Mouse (Mus musculus) urinary bladder, postnatal 10 days (tissue): ENCODE data around the gene Sorcs2.

Experiments
- DNase-seq: peaks from one replicate; pipeline ENCODE4 v3.0.0; 2022; ENCODE audit warnings: low spot score

The Sorcs2 gene

GRCm38 (mm10) chr5:36128513-36128912 is 269.4 kb downstream of the Sorcs2 start:
- no peak for DNase-seq

- no peak for DNase-seq
These were observed 272.9 kb downstream of the Sorcs2 start for GRCm38 (mm10) chr5:36124993-36125392.

- no peak for DNase-seq
These were observed 275.0 kb downstream of the Sorcs2 start for GRCm38 (mm10) chr5:36122987-36123386.

GRCm38 (mm10) chr5:36120931-36121341 is 277.0 kb downstream of the Sorcs2 start:
- no peak for DNase-seq

- DNase-seq, result no peak
These were observed 279.9 kb downstream of the Sorcs2 start for GRCm38 (mm10) chr5:36118061-36118460.

GRCm38 (mm10) chr5:36115519-36115918 is 282.4 kb downstream of the Sorcs2 start:
- DNase-seq, result no peak

GRCm38 (mm10) chr5:36113696-36114095 is 284.2 kb downstream of the Sorcs2 start:
- no peak for DNase-seq

- no peak for DNase-seq
These were observed 285.2 kb downstream of the Sorcs2 start for GRCm38 (mm10) chr5:36112696-36113095.

GRCm38 (mm10) chr5:36111516-36111915 is 286.4 kb downstream of the Sorcs2 start:
- no peak for DNase-seq

- DNase-seq, result no peak
These were observed 289.5 kb downstream of the Sorcs2 start for GRCm38 (mm10) chr5:36108339-36108887.

- DNase-seq, result no peak
These were observed 294.5 kb downstream of the Sorcs2 start for GRCm38 (mm10) chr5:36103483-36103882.

- DNase-seq, result no peak
These were observed 296.8 kb downstream of the Sorcs2 start for GRCm38 (mm10) chr5:36101129-36101528.

- DNase-seq, result no peak
These were observed 297.5 kb downstream of the Sorcs2 start for GRCm38 (mm10) chr5:36100488-36100887.

- DNase-seq, result no peak
These were observed 298.3 kb downstream of the Sorcs2 start for GRCm38 (mm10) chr5:36099662-36100061.

- DNase-seq, result no peak
These were observed 301.9 kb downstream of the Sorcs2 start for GRCm38 (mm10) chr5:36096046-36096445.

- DNase-seq, result no peak
These were observed 307.9 kb downstream of the Sorcs2 start for GRCm38 (mm10) chr5:36090036-36090435.

GRCm38 (mm10) chr5:36089243-36089642 is 308.7 kb downstream of the Sorcs2 start:
- DNase-seq, result no peak

GRCm38 (mm10) chr5:36086931-36087330 is 311.0 kb downstream of the Sorcs2 start:
- DNase-seq, result no peak

- DNase-seq, result no peak
These were observed 312.3 kb downstream of the Sorcs2 start for GRCm38 (mm10) chr5:36085621-36086020.

- no peak for DNase-seq
These were observed 313.9 kb downstream of the Sorcs2 start for GRCm38 (mm10) chr5:36083869-36084565.

- DNase-seq, result no peak
These were observed 316.9 kb downstream of the Sorcs2 start for GRCm38 (mm10) chr5:36081021-36081420.

- no peak for DNase-seq
These were observed 322.5 kb downstream of the Sorcs2 start for GRCm38 (mm10) chr5:36075172-36076074.
